Mouse (Mus musculus): ENCODE results near the gene Psd. TPM values are rescaled to one million over a fixed set of nuclear protein-coding genes. Genes with fewer than 3 reads are reported as not detected.

Psd gene
- polyA plus RNA-seq, 1 experiment: 53.7 TPM

DNA sequence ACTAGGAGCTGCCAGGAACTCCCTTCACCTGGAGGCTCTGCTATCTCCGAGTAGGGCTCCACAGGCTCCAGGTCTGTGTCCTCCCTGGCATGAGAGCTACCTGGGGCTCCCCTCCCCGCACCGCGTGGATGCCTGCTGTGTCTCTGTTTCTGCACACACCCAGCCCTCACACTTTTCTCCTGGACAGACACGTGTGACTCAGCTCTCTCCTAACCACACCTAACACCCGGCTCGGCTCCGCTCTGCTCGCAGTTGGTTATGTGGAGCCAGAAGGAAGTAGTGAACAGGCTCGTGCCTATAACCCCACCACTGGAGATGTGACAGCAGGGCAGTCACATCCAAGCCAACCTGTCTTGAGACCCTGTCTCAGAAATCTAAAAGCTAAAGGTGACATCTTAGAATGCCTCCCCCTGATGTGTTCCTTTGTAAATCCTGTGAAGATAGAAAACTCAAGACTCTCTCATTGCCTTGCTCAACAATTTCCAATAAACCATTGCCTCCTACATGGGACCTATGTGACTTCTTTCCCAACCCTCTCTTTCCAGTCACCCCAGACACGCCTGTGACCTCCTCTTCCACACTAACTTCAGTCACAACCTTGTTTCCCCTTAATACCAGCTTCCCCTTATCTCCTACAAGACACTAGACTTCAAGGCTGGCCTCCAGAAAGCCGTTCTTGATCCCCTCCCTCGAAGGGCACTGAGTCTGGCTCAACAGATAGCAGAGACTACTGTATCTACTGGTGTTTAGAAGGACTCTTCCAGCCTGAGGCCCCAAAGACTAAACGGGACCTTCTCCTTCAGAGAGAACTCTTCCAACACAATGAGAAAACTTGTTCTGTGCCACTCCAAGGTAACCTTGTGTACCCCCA, 11.8 kb downstream of the Psd start:
- TF ChIP-seq CTCF (IDR thresholded peaks at IDR 0.05; ENCODE audit: control insufficient read depth, insufficient read depth, insufficient replicate concordance, low read depth, low read length) (no peak), POLR2A (IDR thresholded peaks at IDR 0.05; ENCODE audit: control insufficient read depth, low read depth, low read length) (no peak)
- Histone ChIP-seq H3K4me3 (ENCODE audit: control insufficient read depth, low read depth, low read length) (no peak overlapping the region), H3K4me1 (ENCODE audit: control insufficient read depth, insufficient read depth, low read length) (peaks cover 26% of the 10 kb centered on the region), H3K27me3 (ENCODE audit: control insufficient read depth, insufficient read depth, low read length) (peaks cover 3% of the 10 kb centered on the region; the same call in 1 of the 2 replicates), H3K36me3 (ENCODE audit: control insufficient read depth, insufficient read depth, low read length) (no peaks in the 10 kb centered on the region), H3K27ac (ENCODE audit: control insufficient read depth, insufficient read depth, low read depth, low read length) (no peak overlapping the region)

DNA sequence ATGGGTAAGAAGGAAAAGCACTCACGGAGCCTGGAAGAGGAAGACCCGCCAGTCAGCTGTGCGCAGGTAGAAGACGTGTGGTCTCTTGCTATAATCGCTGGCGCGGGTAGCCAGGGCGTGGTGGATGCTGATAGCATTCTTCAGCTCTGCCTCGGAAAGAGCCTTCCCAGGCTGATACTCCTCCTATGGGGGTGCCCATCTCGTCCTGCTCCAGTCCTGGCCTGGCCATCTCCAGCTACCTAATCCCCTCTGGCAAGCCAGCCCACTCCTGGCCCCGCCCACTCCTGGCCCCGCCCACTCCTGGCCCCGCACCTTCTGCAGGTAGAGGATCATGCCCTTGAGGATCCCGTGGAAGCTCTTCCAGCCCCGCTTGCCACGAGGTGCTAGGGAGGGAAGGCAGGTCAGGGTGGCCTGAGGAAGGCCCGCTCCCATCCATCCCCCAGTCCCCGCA, 12.8 kb downstream of the Psd start:
- no peaks in the 10 kb centered on the region for H3K36me3 ChIP-seq (ENCODE audit: control insufficient read depth, insufficient read depth, low read length)
- H3K4me1 ChIP-seq (ENCODE audit: control insufficient read depth, insufficient read depth, low read length): peaks cover 36% of the 10 kb centered on the region
- H3K4me3 ChIP-seq (ENCODE audit: control insufficient read depth, low read depth, low read length): no peak overlapping the region
- no peak for TF ChIP-seq POLR2A (IDR thresholded peaks at IDR 0.05; ENCODE audit: control insufficient read depth, low read depth, low read length)
- no peak for TF ChIP-seq CTCF (IDR thresholded peaks at IDR 0.05; ENCODE audit: control insufficient read depth, insufficient read depth, insufficient replicate concordance, low read depth, low read length)
- H3K27me3 ChIP-seq (ENCODE audit: control insufficient read depth, insufficient read depth, low read length): peaks cover 3% of the 10 kb centered on the region; the same call in 1 of the 2 replicates
- H3K27ac ChIP-seq (ENCODE audit: control insufficient read depth, insufficient read depth, low read depth, low read length): no peak overlapping the region

DNA sequence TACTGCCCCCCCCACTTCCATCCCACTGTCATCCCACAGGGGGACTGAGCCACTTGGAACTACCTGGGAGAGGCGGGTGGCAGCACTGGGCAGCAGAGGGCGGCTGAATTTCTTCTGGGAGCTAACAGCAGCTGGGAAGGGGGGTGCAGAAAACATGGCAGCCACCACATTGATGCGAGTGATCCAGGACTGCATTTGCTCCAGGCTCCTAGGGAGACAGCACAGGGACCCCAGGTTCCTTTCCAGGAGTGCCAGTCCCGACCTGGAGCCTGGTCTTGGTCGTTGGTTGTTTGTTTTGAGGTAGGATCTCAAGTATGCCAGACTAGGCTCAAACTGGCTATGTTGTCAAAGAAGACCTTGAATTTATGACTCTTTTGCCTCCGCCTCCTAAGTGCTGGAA, 13.4 kb downstream of the Psd start:
- Histone ChIP-seq H3K4me3 (ENCODE audit: control insufficient read depth, low read depth, low read length) (no peak overlapping the region), H3K27me3 (ENCODE audit: control insufficient read depth, insufficient read depth, low read length) (peaks cover 3% of the 10 kb centered on the region; the same call in 1 of the 2 replicates)
- TF ChIP-seq CTCF (IDR thresholded peaks at IDR 0.05; ENCODE audit: control insufficient read depth, insufficient read depth, insufficient replicate concordance, low read depth, low read length): no peak
- no peak for TF ChIP-seq POLR2A (IDR thresholded peaks at IDR 0.05; ENCODE audit: control insufficient read depth, low read depth, low read length)

DNA sequence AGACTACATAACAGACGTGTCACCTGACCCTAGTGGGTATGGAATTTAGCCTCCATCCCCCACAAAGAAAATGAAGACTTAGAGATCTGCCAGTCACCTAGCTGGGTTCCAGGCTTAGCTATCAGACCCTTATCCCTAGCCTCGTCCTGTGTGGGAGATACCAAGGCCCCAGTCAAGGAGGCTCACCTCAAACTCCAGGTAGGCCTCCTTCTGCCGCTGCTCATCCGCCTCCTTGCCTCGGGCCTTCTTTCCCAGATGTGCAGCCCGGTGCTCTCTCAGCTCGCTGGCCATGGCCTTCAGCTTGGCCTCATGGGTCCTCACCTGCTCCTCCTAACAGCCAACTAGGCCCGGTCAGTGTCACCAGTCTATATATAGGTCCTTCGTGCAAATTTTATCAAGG, 13.8 kb downstream of the Psd start:
- Histone ChIP-seq H3K4me1 (ENCODE audit: control insufficient read depth, insufficient read depth, low read length) (peaks cover 38% of the 10 kb centered on the region), H3K27ac (ENCODE audit: control insufficient read depth, insufficient read depth, low read depth, low read length) (no peak overlapping the region), H3K27me3 (ENCODE audit: control insufficient read depth, insufficient read depth, low read length) (peaks cover 3% of the 10 kb centered on the region; the same call in 1 of the 2 replicates), H3K36me3 (ENCODE audit: control insufficient read depth, insufficient read depth, low read length) (no peaks in the 10 kb centered on the region), H3K4me3 (ENCODE audit: control insufficient read depth, low read depth, low read length) (no peak overlapping the region)
- TF ChIP-seq CTCF (IDR thresholded peaks at IDR 0.05; ENCODE audit: control insufficient read depth, insufficient read depth, insufficient replicate concordance, low read depth, low read length): no peak
- TF ChIP-seq POLR2A (IDR thresholded peaks at IDR 0.05; ENCODE audit: control insufficient read depth, low read depth, low read length): no peak

More for the DNA sequence above, 13.4 kb downstream of the Psd start:
- Histone ChIP-seq H3K4me1 (ENCODE audit: control insufficient read depth, insufficient read depth, low read length) (peaks cover 36% of the 10 kb centered on the region), H3K27ac (ENCODE audit: control insufficient read depth, insufficient read depth, low read depth, low read length) (no peak overlapping the region), H3K36me3 (ENCODE audit: control insufficient read depth, insufficient read depth, low read length) (no peaks in the 10 kb centered on the region)

DNA sequence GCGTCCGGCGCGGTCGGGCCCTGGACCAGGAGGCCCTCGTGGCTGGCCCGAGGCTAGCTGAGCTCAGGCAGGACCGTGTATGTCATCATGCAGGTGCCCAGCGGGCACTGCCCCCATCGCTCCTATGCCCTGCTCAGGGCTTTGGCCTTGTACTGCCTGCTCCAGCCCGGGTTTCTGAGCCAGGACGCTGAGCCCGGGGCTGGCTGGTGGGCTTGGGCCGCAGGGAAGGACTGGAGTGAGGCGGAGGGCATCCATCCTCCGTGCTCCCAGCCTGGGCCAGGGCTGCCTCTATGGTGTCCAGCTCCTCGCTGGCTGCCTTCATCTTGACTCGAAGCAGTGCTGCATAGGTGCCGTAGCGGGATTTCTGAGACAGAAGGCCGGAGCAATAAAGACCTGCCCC, 14.4 kb downstream of the Psd start:
- TF ChIP-seq CTCF (IDR thresholded peaks at IDR 0.05; ENCODE audit: control insufficient read depth, insufficient read depth, insufficient replicate concordance, low read depth, low read length) (no peak), POLR2A (IDR thresholded peaks at IDR 0.05; ENCODE audit: control insufficient read depth, low read depth, low read length) (no peak)
- Histone ChIP-seq H3K27ac (ENCODE audit: control insufficient read depth, insufficient read depth, low read depth, low read length) (no peak overlapping the region), H3K4me1 (ENCODE audit: control insufficient read depth, insufficient read depth, low read length) (peaks cover 41% of the 10 kb centered on the region), H3K27me3 (ENCODE audit: control insufficient read depth, insufficient read depth, low read length) (peaks cover 2% of the 10 kb centered on the region; the same call in 1 of the 2 replicates), H3K4me3 (ENCODE audit: control insufficient read depth, low read depth, low read length) (no peak overlapping the region), H3K36me3 (ENCODE audit: control insufficient read depth, insufficient read depth, low read length) (no peaks in the 10 kb centered on the region)

DNA sequence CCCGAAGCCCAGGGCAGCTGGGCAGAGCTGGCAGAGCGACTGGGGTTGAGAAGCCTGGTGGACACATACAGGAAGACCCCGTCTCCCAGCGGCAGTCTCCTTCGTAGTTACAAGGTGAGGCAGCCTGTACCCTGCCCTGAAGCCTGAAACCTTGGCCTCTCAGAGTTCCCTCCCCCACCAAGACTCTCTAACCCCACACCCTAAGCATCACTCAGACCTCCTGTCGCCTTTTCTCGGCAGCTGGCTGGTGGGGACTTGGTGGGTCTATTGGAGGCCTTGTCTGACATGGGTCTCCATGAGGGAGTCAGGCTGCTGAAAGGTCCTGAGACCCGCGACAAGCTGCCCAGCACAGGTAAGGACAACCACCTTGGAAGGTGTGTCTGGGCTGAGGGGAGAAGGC, 15.6 kb downstream of the Psd start:
- Histone ChIP-seq H3K27ac (ENCODE audit: control insufficient read depth, insufficient read depth, low read depth, low read length) (no peak overlapping the region), H3K36me3 (ENCODE audit: control insufficient read depth, insufficient read depth, low read length) (no peaks in the 10 kb centered on the region), H3K27me3 (ENCODE audit: control insufficient read depth, insufficient read depth, low read length) (no peaks in the 10 kb centered on the region), H3K4me1 (ENCODE audit: control insufficient read depth, insufficient read depth, low read length) (peaks cover 31% of the 10 kb centered on the region), H3K4me3 (ENCODE audit: control insufficient read depth, low read depth, low read length) (no peak overlapping the region)
- TF ChIP-seq CTCF (IDR thresholded peaks at IDR 0.05; ENCODE audit: control insufficient read depth, insufficient read depth, insufficient replicate concordance, low read depth, low read length): no peak

DNA sequence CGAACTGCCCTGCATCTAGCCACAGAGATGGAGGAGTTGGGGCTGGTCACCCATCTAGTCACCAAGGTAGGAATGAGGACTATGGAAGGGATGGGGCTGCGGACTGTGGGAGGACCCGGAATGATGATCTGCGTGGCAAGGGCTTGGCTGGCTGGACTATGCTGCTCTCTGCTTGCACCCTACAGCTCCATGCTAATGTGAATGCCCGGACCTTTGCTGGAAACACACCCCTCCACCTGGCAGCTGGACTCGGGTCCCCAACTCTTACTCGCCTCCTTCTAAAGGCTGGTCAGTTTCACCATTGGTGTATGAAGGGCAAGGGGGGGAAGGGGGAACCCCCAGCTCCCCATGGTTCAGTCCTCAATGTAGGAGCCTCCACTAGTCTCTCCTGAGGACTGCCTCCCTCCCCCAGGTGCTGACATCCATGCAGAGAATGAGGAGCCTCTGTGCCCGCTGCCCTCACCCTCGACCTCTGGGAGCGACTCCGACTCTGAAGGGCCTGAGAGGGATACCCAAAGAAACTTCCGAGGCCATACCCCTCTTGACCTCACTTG, 16.6 kb downstream of the Psd start:
- Histone ChIP-seq H3K36me3 (ENCODE audit: control insufficient read depth, insufficient read depth, low read length) (no peaks in the 10 kb centered on the region), H3K27me3 (ENCODE audit: control insufficient read depth, insufficient read depth, low read length) (no peaks in the 10 kb centered on the region), H3K4me3 (ENCODE audit: control insufficient read depth, low read depth, low read length) (no peak overlapping the region), H3K27ac (ENCODE audit: control insufficient read depth, insufficient read depth, low read depth, low read length) (no peak overlapping the region), H3K4me1 (ENCODE audit: control insufficient read depth, insufficient read depth, low read length) (peaks cover 33% of the 10 kb centered on the region)
- TF ChIP-seq POLR2A (IDR thresholded peaks at IDR 0.05; ENCODE audit: control insufficient read depth, low read depth, low read length) (no peak), CTCF (IDR thresholded peaks at IDR 0.05; ENCODE audit: control insufficient read depth, insufficient read depth, insufficient replicate concordance, low read depth, low read length) (no peak)
